Mouse (Mus musculus) liver, adult 2 months (tissue): ENCODE data around the gene Auts2.

Experiments used
- CTCF ChIP-seq: fragments of 200-500 bp; IDR thresholded peaks from 2 replicates; pipeline ENCODE4 v1.5.1; 2011; ENCODE audit warnings: low read depth, low read length, control low read depth
- POLR2A ChIP-seq: fragments of 200-500 bp; IDR thresholded peaks from 2 replicates; pipeline ENCODE4 v1.6.1; 2011; ENCODE audit warnings: low read length, control low read depth; ENCODE audit not compliant: insufficient read depth; ENCODE audit errors: extremely low read depth

DNA sequence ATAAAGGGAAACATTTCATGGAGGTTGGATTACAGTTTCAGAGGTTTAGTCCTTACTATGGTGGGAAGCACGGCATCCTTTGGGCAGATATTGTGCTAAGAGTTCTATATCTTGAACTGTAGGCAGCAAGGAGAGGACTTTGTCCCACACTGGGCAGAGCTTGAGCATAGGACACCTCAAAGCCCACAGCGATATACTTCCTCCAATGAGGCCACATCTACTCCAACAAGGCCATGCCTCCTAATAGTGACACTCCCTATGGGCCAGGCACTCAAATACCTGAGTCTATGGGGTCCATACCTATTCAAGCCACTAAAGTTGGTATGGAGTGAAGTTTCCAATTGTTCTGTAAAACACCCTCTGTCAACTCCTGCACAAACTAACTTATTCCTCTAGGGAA, 106.7 kb downstream of the Auts2 start:
- TF ChIP-seq POLR2A (no peak), CTCF (no peak)
